Mouse (Mus musculus) heart, embryonic 16.5 days (tissue): ENCODE data around the gene Lenep. TPM values are rescaled to one million over a fixed set of nuclear protein-coding genes. Genes with fewer than 3 reads are reported as not detected.

ENCODE experiments used
- ATAC-seq: fragments of 200-750 bp; cut with Nextera tagmentation; replicated peaks from 2 replicates; pipeline ENCODE4 v1.8.0; 2017; ENCODE audit warnings: moderate number of reproducible peaks; ENCODE audit not compliant: insufficient read depth, low FRiP score; ENCODE audit errors: extremely low read depth
- H3K27ac ChIP-seq: fragments of 300-500 bp; sonication (generic); 2 replicates; pipeline ENCODE4 v1.5.1; 2014; ENCODE audit warnings: mild to moderate bottlenecking, low read length, control low read depth, moderate library complexity
- H3K27me3 ChIP-seq: fragments of 300-500 bp; sonication (generic); 2 replicates; pipeline ENCODE4 v1.6.1; 2014; ENCODE audit warnings: low read length, mixed read lengths; ENCODE audit not compliant: control insufficient read depth, insufficient read depth
- H3K36me3 ChIP-seq: fragments of 300-500 bp; sonication (generic); 2 replicates; pipeline ENCODE4 v1.6.1; 2014; ENCODE audit not compliant: control insufficient read depth, insufficient read depth
- H3K4me1 ChIP-seq: fragments of 300-500 bp; sonication (generic); 2 replicates; pipeline ENCODE4 v1.6.1; 2014; ENCODE audit warnings: low read length, mixed read lengths; ENCODE audit not compliant: control insufficient read depth, insufficient read depth
- H3K4me2 ChIP-seq: fragments of 300-500 bp; sonication (generic); 2 replicates; pipeline ENCODE4 v1.6.1; 2014; ENCODE audit warnings: low read depth, mild to moderate bottlenecking, control low read depth, low read length
- H3K4me3 ChIP-seq: fragments of 300-500 bp; sonication (generic); 2 replicates; pipeline ENCODE4 v1.5.1; 2014; ENCODE audit warnings: mild to moderate bottlenecking, control low read depth, low read length
- H3K9ac ChIP-seq: fragments of 300-500 bp; sonication (generic); 2 replicates; pipeline ENCODE4 v1.6.1; 2014; ENCODE audit warnings: low read length, control low read depth
- H3K9me3 ChIP-seq: fragments of 300-500 bp; sonication (generic); replicated peaks from 2 replicates; pipeline ENCODE4 v1.6.1; 2016; ENCODE audit warnings: low read length; ENCODE audit not compliant: control insufficient read depth
- WGBS: fragments of 180-500 bp; shearing (Covaris S2); extraction: QIAGEN DNeasy Blood & Tissue Kit; methylation state at CpG from one replicate; pipeline ENCODE4 v1.1.7; 2014; 5-methylcytosine and 5-hydroxymethylcytosine counted together
- polyA plus RNA-seq: library from polyadenylated mRNA; unstranded; fragments of >200 nt; fragmentation: Nextera tagmentation; extraction: Ambion mirVana; gene quantifications from 2 replicates; pipeline ENCODE4 v1.2.1, GENCODE M21; 2015

Lenep gene
- polyA plus RNA-seq, 1 experiment from 2014 or later, result not detected

DNA sequence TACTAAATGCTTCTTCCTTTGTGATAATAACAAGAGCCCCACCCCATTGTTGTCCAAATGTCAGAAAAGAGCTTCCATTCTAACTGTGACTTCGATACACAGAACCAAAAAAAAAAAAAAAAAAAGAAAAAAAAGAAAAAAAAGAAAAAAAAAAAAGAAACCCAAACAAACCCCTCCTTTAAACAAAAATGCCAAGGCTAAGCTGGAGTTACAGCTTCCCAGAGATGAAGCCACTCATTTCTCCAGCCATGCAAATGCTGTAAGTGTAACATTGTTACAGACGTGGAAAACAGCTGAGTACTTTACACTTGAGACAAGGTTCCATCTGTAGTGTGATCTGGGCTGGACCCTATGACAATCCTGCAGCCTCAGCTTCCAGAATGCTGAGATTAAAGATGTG lies 14.5 kb upstream of the Lenep start:
- peak overlapping the region; percentile 90 for H3K4me2 ChIP-seq
- H3K27ac ChIP-seq, result peak overlapping the region; percentile 100
- H3K9me3 ChIP-seq, result no peaks in the 10 kb centered on the region
- H3K4me3 ChIP-seq, result peak overlapping the region; percentile 90
- H3K9ac ChIP-seq, result peak overlapping the region; percentile 79
- peaks cover 24% of the 10 kb centered on the region for H3K36me3 ChIP-seq
- WGBS, result 23% methylated on average over 2 of the region's 2 CpGs
- ATAC-seq, result no peak
- no peaks in the 10 kb centered on the region for H3K27me3 ChIP-seq
- H3K4me1 ChIP-seq, result peaks cover 31% of the 10 kb centered on the region

DNA sequence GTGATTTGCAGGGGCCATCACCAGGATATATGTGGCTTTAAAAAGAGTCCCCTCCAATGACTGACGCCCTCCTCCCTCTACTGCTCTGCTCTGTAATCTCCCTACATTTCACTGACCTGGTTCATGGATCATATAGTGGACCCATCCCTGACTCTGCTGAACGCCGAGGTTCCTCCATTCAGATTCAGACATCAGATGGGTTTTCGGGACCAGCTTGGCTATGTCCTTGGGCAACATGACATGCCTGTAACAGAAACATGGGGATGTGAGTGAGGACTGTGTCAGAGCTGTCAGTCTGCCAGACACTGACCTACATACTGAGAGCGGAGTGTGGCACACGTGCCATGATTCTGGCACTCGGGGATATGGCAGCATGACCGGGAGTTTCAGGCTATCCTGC lies 13.6 kb upstream of the Lenep start:
- H3K27me3 ChIP-seq, result no peaks in the 10 kb centered on the region
- H3K36me3 ChIP-seq, result peaks cover 24% of the 10 kb centered on the region
- 94% methylated on average over 8 of the region's 8 CpGs for WGBS
- peaks cover 24% of the 10 kb centered on the region for H3K4me1 ChIP-seq
- no peak overlapping the region for H3K27ac ChIP-seq
- H3K4me2 ChIP-seq, result no peak overlapping the region
- no peak overlapping the region for H3K9ac ChIP-seq
- no peak for ATAC-seq
- no peak overlapping the region for H3K4me3 ChIP-seq
- H3K9me3 ChIP-seq, result no peaks in the 10 kb centered on the region

DNA sequence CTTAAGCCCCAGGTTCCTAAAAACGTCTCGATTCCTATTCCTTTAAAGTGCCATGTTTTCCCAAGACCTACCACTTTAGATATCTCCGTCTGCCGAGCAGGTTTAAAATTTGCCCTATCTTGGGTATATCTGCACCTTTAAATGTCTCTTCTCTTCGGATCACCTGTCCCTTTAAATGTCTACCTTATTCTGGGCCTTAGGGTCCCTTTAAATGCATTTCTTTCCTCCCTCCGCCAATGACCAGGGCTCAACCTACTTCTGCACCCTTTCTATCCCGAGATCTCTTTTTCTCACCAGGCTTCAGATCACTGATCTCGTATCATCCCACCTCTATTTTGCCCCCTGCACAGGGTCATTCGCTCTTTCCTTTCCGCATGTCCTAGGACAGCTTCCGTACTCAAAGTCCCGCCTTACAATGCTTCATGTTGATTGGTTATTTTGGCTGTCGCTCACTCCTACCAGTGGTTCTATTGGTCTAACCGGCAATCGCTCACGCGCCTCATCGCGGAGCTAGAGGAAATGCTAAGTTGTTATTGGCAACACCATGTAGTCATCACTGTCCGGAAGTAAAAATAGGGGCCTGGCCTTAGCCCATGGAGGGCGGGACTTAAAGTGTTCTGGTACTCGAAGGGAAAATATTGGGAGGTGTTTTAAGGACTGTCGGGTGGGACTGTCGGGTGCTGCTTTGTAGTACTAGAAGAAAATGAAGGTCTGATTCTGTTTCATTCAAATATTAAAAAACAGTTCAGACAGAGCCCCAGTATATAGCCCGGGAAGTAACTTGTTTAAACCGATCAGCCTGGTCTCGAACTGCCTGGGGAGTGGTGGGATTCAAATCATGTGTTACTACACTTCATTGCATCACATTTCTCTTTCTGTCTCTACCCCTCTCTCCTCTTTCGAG lies 9.1 kb upstream of the Lenep start, which contains the start of gene Flad1:
Gene Flad1, minus strand, starts transcription at position 381 of the 904 bp plus-strand sequence.
- H3K4me3 ChIP-seq, result peak within 1 kb of the TSS; percentile 81
- H3K27me3 ChIP-seq, result no peaks in the 10 kb centered on the region
- peaks cover 10% of the 10 kb centered on the region for H3K4me1 ChIP-seq
- peak within 1 kb of the TSS; percentile 81 for H3K9ac ChIP-seq
- 5% methylated on average over 28 of the region's 28 CpGs for WGBS
- H3K9me3 ChIP-seq, result no peaks in the 10 kb centered on the region
- peak within 1 kb of the TSS; percentile 62 for H3K27ac ChIP-seq
- ATAC-seq, result peak; percentile 99
- H3K4me2 ChIP-seq, result peak within 1 kb of the TSS; percentile 85
- H3K36me3 ChIP-seq, result peaks cover 27% of the 10 kb centered on the region

DNA sequence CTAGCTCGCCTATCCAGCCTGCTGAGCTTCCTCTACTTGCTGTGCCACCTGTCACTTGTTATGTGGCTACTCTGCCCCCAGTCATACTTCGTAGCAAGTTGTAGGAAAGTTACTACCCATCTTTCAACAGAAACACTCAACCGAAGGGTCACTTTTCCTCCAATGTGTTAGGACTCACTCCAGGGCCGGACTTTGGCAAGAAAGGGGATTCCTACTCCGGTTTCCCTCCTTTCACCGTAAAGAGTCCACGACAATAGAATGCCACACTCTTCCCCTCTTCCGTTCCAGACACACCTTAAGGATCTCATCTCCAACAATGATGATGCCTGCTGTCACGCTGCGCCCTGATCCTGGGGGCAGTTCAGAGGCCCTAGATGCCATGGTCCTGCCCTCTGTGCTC lies 8.3 kb upstream of the Lenep start:
- WGBS, result 76% methylated on average over 10 of the region's 10 CpGs
- H3K27ac ChIP-seq, result no peak overlapping the region
- peaks cover 23% of the 10 kb centered on the region for H3K36me3 ChIP-seq
- H3K9me3 ChIP-seq, result no peaks in the 10 kb centered on the region
- peak overlapping the region; percentile 81 for H3K4me3 ChIP-seq
- peaks cover 7% of the 10 kb centered on the region for H3K4me1 ChIP-seq
- H3K27me3 ChIP-seq, result no peaks in the 10 kb centered on the region
- peak overlapping the region; percentile 81 for H3K9ac ChIP-seq
- ATAC-seq, result no peak
- H3K4me2 ChIP-seq, result peak overlapping the region; percentile 85

- Histone ChIP-seq H3K9ac (no peak overlapping the region), H3K27me3 (no peaks in the 10 kb centered on the region), H3K4me1 (peaks cover 7% of the 10 kb centered on the region), H3K4me2 (no peak overlapping the region), H3K4me3 (no peak overlapping the region), H3K27ac (no peak overlapping the region), H3K36me3 (peaks cover 19% of the 10 kb centered on the region), H3K9me3 (no peaks in the 10 kb centered on the region)
- no peak for ATAC-seq
- 89% methylated on average over 3 of the region's 3 CpGs for WGBS
These were observed 7.1 kb upstream of the Lenep start for GRCm38 (mm10) chr3:89409701-89410100.

GRCm38 (mm10) chr3:89408448-89408847 lies 5.9 kb upstream of the Lenep start:
- Histone ChIP-seq H3K9ac (no peak overlapping the region), H3K27ac (no peak overlapping the region), H3K4me2 (no peak overlapping the region), H3K4me1 (peaks cover 7% of the 10 kb centered on the region), H3K36me3 (peaks cover 18% of the 10 kb centered on the region), H3K4me3 (no peak overlapping the region), H3K9me3 (no peaks in the 10 kb centered on the region), H3K27me3 (no peaks in the 10 kb centered on the region)
- WGBS, result 61% methylated on average over 16 of the region's 16 CpGs
- ATAC-seq, result no peak

DNA sequence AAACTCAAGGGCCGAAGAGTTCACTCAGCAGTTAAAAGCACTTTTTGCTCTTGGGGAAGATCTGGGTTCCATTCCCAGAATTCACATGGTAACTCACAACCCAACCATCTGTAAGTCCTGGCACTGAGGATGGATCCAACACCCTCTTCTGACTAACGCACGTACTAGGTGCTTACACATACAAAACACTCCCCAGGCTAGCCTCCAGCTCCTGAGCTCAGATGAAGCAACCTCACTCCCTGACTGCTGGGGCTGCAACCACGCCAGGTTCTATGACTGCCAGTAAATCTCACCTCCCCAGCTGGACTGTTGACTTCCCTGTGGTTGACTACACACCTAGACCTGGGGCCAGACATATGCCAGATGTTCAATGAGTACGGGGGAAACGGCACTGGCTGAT lies 4.3 kb upstream of the Lenep start:
- H3K4me3 ChIP-seq, result no peak overlapping the region
- 87% methylated on average over 6 of the region's 6 CpGs for WGBS
- ATAC-seq, result no peak
- no peak overlapping the region for H3K9ac ChIP-seq
- no peaks in the 10 kb centered on the region for H3K27me3 ChIP-seq
- no peaks in the 10 kb centered on the region for H3K9me3 ChIP-seq
- H3K4me1 ChIP-seq, result peaks cover 7% of the 10 kb centered on the region
- no peak overlapping the region for H3K27ac ChIP-seq
- peaks cover 27% of the 10 kb centered on the region for H3K36me3 ChIP-seq
- no peak overlapping the region for H3K4me2 ChIP-seq

DNA sequence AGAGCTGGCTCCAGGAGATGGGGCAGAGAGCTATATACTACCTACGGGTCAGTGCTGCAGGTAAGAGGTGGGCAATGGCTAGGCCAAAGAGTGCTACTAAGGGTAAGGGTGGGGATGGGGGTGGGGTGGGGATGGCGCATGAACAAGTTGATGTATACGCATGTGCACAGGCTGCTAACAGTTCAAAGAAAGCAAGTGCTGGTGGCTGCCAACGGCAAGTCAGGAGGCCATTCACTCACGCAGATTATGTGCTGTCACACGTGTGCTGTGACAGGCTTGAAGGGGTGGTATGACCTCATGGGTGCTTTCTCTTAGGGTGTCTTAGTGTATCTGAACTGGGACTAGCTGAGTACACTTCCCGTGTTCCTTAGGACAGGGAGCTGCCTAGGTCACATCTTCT lies 1.3 kb downstream of the Lenep start:
- ATAC-seq, result no peak
- no peak overlapping the region for H3K4me2 ChIP-seq
- no peak overlapping the region for H3K4me3 ChIP-seq
- H3K36me3 ChIP-seq, result peaks cover 24% of the 10 kb centered on the region
- peaks cover 6% of the 10 kb centered on the region for H3K4me1 ChIP-seq
- H3K27ac ChIP-seq, result no peak overlapping the region
- 87% methylated on average over 7 of the region's 7 CpGs for WGBS
- H3K9ac ChIP-seq, result no peak overlapping the region
- H3K9me3 ChIP-seq, result no peaks in the 10 kb centered on the region
- H3K27me3 ChIP-seq, result no peaks in the 10 kb centered on the region

DNA sequence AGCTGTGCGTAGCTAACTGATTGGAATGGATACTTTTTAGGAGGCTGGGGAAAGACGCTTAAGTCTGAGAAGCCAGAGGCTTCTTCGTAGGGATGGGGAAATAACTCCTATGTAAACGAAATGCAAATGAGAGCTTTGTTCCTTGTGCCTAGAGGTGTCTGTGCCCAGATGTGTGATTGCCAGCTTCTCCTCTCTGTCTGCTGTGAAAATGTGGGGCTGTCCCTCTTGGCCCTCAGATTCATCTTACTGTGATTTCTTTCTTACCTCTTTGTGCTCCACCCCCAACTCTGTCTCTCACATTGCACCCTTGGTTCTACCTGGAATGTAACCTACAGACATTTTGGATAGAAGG lies 6.0 kb downstream of the Lenep start:
- Histone ChIP-seq H3K4me1 (peaks cover 15% of the 10 kb centered on the region), H3K27me3 (no peaks in the 10 kb centered on the region), H3K9ac (peak overlapping the region; percentile 74), H3K4me2 (peak overlapping the region; percentile 90), H3K4me3 (peak overlapping the region; percentile 77), H3K9me3 (no peaks in the 10 kb centered on the region), H3K36me3 (no peaks in the 10 kb centered on the region), H3K27ac (peak overlapping the region; percentile 97)
- 0% methylated on average over 4 of the region's 4 CpGs for WGBS
- ATAC-seq, result no peak
